Mouse (Mus musculus): ENCODE measurements around the gene Lin7b.

The Lin7b gene

DNA sequence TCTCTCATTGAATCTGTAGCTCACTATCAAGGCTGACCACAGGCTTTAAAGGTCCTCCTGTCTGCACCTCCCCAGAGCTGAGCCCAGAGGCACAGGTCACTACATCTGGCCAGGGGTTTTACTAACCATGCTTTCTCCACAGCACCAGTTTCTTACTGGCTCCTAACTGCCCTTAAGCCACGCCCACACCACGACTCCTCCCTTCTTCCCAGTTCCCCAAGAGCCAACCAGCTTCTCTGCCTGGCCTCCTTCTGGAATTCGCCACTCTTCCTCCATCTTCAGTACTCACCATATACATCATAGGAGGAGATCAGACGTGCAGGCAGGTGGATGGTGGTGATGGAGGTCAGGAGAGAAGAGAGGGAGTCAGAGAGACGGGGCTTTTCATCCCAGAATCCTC lies 17.3 kb downstream of the Lin7b start:
- DNase-seq (ENCODE audit: low read depth, low spot score) = no peak

DNA sequence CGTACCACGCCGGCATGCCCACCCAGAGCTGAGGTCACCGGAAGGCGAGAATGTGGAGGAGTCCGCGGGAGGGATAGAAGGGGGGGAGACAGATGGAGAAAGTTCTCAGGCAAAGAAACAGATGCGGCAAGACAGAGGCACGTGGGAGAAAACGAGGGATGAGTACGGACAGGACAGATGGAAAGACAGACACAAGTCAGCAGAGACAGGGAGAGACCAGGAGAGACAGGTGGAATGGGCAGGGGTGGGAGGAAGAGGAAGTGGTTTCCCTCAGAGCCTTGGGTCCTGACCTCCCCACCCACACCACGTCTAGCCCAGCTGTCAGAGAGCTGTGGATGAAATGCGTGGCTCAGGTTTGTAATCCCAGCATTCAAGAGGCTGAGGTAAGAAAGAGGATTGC lies 23.5 kb downstream of the Lin7b start:
- DNase-seq (ENCODE audit: low read depth, low spot score) = no peak

DNA sequence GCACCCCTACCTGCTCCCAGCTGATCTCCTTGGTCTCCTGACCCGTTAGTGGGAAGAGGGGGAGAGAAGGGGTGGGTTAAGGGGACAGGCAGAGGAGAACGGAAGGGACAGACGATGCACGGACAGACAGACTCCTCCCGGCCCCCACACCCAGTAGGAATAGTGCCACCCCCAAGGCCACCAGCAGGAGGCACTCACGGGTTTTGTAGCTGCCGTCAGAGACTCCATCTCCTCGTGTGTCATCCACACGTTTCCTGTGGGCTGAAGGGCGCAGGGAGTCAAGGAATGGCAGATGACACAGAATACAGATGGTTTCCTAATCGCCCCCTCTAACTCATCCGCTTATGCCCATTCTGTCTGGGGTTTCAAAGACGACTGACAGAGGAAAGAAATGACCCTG lies 26.8 kb downstream of the Lin7b start:
- peak; percentile 37 for DNase-seq (ENCODE audit: low read depth, low spot score)

DNA sequence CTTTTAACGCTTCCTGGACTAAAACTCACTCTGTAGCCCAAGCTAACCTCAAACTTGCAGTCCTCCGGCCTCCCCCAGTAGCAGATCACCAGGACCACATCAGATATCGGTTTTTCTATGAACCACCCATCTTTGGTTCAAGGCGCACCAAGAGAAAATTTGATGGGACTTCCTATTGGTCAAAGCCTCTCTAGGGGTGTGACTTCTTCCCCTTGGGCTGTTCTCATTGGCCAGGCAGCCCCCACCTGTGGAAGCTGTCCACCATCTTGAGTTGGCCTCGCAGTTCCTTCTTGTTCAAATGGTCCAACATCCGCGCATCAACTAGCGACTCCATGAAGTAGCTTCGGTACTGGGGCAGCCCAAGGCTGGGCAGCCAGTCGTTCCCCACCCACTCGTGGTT lies 28.3 kb downstream of the Lin7b start:
- no peak for DNase-seq (ENCODE audit: low read depth, low spot score)

DNA sequence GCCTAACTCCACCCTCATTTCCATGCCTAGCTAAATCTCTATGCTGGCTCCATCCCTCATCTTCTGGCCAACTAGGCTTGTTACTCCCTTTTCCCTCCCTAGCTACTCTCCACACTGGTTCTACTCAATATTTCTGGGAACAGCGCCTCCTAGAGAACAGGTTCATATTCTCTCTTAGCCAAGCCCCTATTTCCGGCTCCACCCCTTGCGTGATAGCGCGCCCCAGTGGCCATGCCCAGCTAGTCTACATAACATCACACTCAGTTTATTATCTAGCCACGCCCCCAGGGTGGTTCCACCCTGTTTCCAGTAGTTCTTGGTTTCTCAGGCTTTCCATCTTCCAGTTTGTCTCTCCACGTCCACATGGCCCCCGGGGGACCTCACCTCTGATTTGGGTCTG lies 29.1 kb downstream of the Lin7b start:
- DNase-seq (ENCODE audit: low read depth, low spot score) = peak; percentile 88

DNA sequence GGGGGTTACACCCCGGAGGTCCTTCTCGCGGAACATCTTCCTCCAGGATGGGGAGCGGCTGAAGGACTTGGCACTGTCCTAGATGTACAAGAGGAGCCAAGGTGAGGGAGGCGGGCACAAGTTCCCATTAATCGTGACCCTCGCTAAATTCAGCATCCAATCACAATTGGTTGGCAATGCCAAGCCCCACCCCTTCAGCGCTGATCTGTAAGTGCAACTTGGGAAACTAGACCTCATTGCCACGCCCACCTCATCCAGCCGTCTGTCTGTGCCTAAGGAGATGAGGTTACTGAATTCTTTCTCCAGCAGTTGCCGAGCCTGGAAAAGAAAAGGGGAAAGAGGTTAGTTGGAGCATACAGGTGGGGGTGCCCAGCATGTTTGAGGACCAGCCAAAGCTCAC lies 29.7 kb downstream of the Lin7b start:
- peak; percentile 43 for DNase-seq (ENCODE audit: low read depth, low spot score)

DNA sequence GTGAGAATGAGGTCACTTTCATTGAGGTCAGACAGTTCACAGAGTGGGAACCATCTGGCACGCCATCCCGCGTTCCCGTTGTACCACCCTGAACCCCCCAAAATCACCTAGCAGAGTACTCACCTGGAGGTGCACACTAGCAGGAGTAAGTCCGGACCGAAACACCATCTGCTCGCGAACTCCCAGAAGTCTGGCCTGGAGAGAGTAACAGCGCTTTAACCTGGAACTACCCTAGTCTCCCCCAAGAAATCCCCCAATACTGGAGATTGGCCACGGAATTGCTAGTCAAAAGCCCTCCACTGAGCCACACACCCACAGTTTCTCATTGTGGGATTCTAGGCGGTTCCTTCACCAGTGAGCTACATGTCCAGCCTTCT lies 30.3 kb downstream of the Lin7b start:
- DNase-seq (ENCODE audit: low read depth, low spot score) = no peak

DNA sequence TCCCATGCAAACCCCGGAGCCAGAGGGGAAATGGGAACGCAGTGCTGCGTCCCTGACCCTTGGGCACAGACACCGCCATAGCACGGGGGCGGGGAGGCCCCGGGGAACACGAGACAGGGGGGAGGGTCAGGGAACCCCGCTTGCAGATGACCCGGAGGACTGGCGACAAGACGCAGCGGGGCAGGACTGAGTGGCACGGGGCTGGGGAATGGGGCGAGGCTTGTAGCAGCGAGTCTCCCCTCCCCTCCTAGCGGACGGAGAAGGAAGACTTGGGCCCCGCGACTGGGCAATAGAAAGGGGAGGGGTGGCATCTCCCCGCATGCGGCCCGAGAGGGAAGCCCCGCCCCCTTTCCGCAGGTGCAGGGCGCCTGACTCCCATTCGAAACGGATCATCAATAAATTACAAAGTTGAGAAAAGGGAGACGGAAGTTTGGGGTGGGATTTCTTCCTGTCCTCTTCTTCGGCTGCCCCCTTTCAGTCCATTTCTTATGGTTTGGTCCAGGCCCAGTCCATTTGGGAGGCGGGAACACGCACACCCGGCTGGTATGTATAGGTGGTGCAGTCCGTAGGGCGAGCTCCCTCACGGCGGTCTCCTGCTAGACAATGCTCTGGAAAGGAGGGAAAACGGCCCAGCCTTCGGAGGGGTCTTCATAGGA lies 30.8 kb downstream of the Lin7b start:
- peak; percentile 70 for DNase-seq (ENCODE audit: low read depth, low spot score)

DNA sequence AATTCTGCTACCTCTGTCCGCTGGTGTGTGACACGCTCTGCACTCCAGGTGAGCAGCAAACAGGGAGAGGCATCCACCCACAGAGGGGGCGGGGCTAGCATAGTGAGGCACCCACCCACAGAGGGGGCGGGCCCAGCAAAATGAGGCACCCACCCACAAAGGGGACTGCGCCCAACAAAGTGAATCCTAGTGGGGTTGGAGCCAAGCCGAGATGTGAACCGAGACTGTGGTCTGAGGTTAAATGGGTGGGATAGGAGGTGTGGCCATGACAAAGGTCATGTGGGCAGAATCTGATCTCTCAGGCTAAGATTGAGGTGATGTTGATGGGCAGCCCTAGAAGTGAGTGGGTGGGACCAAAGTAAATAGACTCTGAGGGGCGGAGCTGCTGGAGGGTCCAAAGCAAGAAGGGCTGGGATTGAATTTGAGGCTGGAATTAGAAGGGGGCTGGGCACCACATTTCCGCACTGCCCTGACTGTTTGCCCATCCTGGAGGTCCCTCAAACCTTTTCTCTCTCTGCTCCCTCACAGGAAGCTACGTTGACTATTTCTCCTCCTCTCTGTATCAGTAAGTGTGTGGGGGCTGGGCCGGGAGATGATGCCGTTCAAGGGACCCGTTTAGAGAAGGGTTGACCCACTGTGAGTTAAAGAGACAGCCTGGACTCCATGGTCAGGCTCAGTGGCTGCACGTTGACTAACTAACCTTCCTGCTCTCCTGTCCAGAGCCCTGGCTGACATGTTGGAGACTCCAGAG lies 32.0 kb downstream of the Lin7b start:
- peak; percentile 79 for DNase-seq (ENCODE audit: low read depth, low spot score)

DNA sequence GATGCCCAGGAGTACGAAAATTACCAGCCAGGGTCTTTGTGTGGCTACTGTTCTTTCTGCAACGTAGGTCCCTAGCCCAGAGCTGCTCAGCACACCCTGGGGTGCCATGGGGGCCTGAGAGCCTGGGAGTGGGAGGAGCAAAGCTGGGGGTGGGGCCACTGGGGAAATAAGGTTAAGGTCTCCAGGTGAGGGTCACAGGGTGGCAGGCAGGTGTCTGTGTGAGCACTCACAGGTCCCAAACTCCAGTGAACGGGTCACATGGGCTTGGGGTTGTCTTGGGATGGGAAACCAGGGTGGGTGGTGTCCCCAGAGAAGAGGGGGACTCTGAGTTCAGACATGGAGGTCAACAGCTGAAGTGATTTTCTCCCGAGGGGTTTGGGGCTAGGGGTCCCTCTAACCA lies 32.9 kb downstream of the Lin7b start:
- no peak for DNase-seq (ENCODE audit: low read depth, low spot score)

DNA sequence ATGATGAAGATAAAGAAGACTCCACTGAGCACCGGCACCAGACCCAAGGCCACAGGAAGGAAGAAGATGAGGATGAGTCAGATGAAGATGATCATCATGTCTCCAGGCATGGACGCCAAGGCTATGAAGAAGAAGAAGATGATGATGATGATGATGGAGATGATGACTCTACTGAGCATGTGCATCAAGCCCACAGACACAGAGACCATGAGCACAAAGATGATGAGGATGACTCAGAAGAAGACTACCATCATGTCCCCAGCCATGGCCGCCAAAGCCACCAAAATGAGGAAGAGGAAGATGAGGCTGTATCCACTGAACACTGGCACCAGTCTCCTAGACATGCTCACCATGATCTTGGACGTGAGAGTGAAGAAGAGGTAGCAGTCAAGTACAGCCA lies 34.1 kb downstream of the Lin7b start:
- DNase-seq (ENCODE audit: low read depth, low spot score) = no peak

DNA sequence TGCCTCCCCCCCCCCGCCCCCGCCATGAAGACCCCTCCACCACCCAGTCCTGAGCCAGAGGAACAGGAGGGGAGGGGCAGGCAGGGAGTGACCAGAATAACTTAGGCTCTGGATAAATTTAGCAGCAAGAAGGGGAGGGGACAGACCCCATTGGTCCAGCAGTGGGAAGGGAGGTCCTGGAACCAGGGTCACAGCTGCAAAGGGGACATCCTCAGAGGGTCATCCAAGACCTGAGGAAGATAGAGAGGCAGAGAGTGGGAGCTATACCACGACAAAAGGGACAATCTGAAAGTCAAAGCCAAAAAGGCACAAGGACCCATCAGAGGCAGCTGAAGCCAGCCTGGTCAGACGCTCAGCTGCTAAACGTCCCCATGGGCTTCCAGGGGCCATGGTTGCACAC lies 35.3 kb downstream of the Lin7b start, which contains the start of gene Hrc:
Hrc (plus strand) TSS at position 235 of the 400 bp plus-strand sequence.
- no peak for DNase-seq (ENCODE audit: low read depth, low spot score)

DNA sequence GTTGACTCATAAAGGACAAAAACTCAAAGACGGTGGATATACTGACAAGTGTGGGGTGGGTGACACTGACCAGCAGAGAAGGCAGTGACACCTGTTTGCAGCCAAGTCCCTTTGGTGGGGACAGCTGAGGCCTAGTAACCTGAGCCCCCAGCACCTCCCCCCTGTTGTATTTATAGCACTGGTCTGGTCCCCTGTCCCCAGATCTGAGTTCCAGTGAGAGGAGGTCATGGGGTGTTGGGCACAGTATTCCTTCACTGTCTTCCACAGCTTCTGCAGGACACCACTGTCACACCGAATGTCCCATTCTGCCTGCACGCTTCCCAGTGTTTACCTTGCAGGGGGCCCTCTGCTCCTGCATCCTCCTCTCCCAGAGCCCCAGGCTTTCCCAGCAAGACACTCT lies 35.8 kb downstream of the Lin7b start:
- DNase-seq (ENCODE audit: low read depth, low spot score) = no peak

DNA sequence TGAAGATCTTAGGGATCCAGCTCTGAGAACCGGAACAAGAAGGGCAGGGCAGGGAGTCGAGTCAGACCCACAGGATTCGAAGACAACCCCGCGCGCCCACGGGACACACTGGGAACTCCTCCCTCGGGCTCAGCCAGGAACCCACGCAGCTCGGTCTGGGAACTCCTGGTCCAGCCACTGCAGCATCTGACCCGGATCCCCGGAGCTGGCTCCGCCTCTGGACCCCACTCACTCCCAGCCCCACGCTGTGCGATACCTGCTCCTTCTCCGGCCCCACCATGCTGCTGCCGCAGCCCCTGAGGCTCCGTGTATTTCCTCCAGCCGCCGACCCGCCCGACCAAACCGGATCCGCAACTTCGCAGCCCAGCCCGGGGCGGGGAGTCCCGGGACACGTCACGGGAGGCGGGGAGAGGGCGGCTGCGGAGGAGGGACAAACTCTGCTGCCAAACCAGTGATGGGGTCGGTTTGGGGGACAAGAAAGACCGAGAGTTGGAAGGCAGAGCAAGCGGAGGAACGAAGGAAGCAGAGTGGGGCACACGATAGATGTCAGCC lies 36.9 kb downstream of the Lin7b start, which contains the start of gene Trpm4:
Trpm4 (minus strand) TSS at position 350 of the 552 bp plus-strand sequence.
- peak; percentile 86 for DNase-seq (ENCODE audit: low read depth, low spot score)

DNA sequence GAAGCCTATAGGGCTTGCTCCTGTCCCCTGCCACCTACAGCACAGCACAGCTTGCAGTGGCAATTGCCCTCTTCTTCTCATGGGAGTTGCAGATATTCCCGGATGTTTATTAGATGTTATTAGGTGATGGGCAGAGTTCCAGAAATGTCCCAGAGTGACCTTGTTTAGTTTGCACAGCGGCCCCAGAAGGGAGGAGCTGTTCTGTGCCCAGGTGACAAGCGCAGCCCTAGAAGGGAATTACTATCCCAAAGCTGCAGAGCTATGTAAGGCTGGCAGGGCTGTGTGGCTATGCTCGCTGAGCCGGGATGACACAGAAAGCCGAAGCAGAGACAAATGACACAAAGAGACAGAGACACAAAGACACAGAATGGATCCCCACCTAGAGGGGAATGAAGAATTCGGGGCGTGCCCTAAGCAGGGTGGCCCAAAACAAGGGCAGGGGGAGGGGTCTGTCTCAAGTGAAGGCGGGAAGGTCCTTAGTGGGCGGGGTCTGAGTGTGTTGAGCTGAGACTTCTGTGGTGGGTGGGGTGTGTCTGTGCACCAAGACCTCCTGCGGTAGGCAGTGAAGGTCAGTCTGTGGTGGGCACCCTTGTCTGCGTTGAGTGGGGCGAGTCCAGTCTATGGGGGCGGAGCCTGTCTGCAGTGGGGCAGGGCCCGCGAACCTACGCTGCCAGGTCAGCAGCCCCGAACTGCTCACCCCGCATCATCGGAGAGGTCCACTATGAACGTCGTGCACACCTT lies 37.5 kb downstream of the Lin7b start:
- DNase-seq (ENCODE audit: low read depth, low spot score) = peak; percentile 67

DNA sequence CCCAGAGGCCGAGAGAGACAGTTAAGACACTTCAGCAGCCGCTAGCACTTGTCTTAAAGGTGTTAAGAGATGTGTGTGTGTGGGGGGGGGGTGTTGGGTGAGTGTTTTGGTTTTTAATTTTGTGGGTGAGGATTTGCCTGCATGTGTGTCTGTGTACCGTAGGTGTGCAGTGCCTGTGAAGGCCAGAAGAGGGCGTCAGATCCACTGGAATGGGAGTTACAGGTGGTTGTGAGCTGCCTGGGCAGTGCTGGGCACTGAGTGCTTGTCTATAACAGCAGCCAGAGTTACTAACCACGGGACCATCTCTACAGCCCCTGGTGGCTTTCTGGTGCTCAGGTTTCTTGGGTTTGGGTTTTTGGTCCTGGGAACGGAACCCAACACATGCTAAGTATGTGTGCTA lies 38.9 kb downstream of the Lin7b start:
- DNase-seq (ENCODE audit: low read depth, low spot score) = no peak

DNA sequence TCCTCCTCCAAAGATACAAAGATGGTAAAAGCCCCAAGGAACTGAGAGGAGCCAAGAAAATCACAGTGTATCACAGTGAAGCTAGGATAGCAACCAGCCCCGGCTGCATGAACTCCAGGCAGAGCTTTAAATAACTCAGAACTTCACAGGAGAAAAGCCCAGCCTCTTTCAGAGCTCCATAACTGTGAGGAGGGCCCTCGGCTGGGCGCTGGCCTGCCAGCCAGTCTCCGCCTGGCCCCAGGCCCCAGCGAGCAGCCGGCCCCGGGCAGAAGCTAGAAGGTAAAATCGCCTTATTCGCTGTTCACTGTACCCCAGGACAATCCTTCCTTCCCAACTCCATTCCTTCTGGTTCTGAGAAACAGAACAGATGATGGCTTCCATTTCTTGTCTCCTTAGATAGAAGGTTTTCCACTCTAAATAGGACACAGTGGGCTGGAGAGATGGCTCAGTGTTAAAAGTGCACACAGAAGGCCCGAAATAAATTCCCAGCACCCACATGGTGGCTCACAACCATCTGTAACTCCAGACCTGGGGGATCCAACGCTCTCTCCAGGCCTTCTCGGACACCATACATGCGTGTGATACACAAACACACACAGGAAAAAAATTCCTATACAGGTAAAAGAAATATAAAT lies 41.4 kb downstream of the Lin7b start:
- DNase-seq (ENCODE audit: low read depth, low spot score) = no peak

DNA sequence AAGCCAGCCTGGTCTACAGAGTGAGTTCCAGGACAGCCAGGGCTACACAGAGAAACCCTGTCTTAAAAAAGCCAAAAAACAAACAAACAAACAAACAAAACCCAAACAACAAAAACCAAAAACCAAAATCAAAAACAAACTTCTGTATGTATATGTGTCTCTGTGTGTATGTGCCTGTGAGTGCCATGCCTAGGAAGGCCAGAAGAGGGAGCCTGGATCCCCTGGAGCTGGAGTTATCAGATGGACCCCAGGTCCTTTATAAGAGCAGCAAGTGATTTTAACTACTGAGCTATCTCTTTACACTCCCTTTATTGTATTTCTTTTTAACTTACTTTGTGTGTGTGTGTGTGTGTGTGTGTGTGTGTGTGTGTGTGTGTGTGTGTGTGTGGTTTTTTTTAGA lies 44.6 kb downstream of the Lin7b start:
- DNase-seq (ENCODE audit: low read depth, low spot score) = no peak

DNA sequence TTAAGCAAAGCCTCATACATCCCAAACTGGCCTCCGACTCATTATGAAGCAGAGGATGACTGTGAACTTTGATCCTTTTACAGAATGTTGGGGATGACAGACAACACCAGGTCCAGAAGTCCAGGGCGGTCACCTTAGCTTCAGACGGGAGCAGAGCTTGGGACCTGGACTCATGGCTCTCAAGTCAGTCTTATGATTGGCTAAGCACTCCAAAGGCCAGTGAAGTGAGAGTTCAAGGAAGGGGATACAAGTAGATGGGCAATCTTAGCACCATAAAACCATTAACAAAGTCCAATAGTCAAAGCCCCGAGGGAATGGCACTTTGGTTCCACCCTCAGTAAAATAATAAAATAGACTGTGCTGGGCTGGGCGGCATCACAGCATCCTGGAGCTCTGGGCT lies 47.3 kb downstream of the Lin7b start:
- DNase-seq (ENCODE audit: low read depth, low spot score) = no peak

DNA sequence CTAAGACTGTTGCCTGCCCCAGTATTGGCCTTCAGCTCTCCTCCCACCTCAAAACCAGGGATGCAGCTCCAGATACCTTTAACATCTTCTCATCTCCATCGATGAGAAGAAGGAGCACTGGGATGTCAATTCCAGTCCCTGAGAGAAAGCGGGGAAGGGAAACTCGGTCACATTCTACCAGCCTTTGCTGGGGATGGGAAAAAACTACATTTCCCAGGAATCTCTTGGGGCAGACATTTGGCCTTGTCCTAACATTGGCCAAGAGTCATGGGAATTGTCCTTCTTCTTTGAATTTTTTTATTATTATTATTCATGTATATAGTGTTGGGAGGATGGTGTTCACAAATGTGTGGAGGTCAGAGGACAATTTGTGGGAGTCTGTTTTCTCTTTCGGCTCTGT lies 48.1 kb downstream of the Lin7b start:
- DNase-seq (ENCODE audit: low read depth, low spot score) = no peak
